Mouse (Mus musculus) bone marrow, adult 2 months (tissue): Measurements from ENCODE around the gene Dna2. TPM values are rescaled to one million over a fixed set of nuclear protein-coding genes. Genes with fewer than 3 reads are reported as not detected.
"Not testable (repeated sequence)": the region's sequence is repeated elsewhere in the genome, so short reads cannot be mapped to it uniquely, and the experiment has no call there.

ENCODE experiments used
- H3K27ac ChIP-seq: fragments of 200-500 bp; 2 replicates; pipeline ENCODE4 v1.5.1; 2012; ENCODE audit warnings: low read depth, mild to moderate bottlenecking, control low read depth, inconsistent platforms, low read length; ENCODE audit not compliant: control insufficient read depth, poor library complexity, insufficient read depth
- H3K4me1 ChIP-seq: fragments of 200-500 bp; 2 replicates; pipeline ENCODE4 v1.6.1; 2011; ENCODE audit warnings: low read length; ENCODE audit not compliant: control insufficient read depth, insufficient read depth
- H3K4me3 ChIP-seq: fragments of 200-500 bp; replicated peaks from 2 replicates; pipeline ENCODE3; 2011; ENCODE audit warnings: mild to moderate bottlenecking, low read depth, low read length, control low read depth; ENCODE audit not compliant: control insufficient read depth
- CTCF ChIP-seq: fragments of 200-500 bp; IDR thresholded peaks from 2 replicates; pipeline ENCODE4 v1.5.1; 2011; ENCODE audit warnings: low read length, control low read depth; ENCODE audit not compliant: control insufficient read depth, insufficient read depth
- POLR2A ChIP-seq: fragments of 200-500 bp; IDR thresholded peaks from 2 replicates; pipeline ENCODE4 v1.6.1; 2011; ENCODE audit warnings: low read depth, mild to moderate bottlenecking, control low read depth, low read length, borderline replicate concordance; ENCODE audit not compliant: control insufficient read depth
- WGBS: fragments of 180-500 bp; shearing (Covaris S2); methylation state at CpG from one replicate; pipeline ENCODE4 v1.1.7; 2018; 5-methylcytosine and 5-hydroxymethylcytosine counted together
- polyA plus RNA-seq: library from polyadenylated mRNA; stranded (reverse); fragments of >200 nt; gene quantifications from 2 replicates; pipeline ENCODE4 v1.2.4, GENCODE M21; 2011; ENCODE audit warnings: low replicate concordance; ENCODE audit not compliant: missing spikeins, insufficient read depth, insufficient read length

The Dna2 gene
- polyA plus RNA-seq = 29.5 and 38.9 TPM in 2 replicates

DNA sequence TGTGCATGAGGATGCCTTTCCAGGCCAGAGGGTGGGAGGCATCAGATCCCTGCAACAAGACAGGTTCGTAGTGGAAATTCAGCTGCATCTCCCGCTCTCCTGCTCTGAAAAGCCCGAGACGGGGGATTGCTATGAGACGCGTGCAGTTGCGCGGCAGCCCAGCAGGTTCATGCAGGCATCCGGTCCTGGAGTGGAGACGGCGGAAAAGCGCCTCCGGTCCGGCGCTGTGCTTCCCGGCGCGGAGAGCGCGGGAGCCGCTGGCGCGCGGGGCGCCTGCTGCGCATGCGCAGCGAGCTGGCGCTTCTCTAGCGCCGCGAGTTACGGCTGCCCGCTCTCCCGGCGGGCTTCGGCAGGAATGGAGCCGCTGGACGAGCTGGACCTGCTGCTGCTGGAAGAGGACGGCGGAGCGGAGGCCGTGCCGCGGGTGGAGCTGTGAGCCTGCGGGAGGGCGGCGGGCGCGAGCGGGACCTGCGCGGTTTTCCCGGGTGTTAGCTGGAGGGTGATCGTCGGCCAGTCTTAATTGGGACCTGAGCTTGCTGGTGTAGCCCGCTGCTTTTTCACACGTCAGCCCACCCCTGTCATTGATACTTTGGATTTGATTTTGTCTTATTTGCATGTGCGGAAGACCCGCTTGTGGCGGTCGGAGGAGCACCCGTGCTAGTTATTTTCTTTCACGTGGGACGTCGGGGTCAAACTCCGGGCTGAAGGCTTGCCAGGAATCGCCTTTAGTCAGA is at the start of gene Dna2:
TSS of gene Dna2 (plus strand) at position 289 of the 734 bp plus-strand sequence.
- Histone ChIP-seq H3K4me3 (peak within 1 kb of the TSS; percentile 76), H3K4me1 (peaks cover 5% of the 10 kb centered on the region; the same call in 1 of the 2 replicates), H3K27ac (peak within 1 kb of the TSS; percentile 81)
- TF ChIP-seq CTCF = no peak
- peak; percentile 78; the same call in 1 of the 2 replicates for TF ChIP-seq POLR2A
- WGBS = under 1% methylated on average over 68 of the region's 68 CpGs

DNA sequence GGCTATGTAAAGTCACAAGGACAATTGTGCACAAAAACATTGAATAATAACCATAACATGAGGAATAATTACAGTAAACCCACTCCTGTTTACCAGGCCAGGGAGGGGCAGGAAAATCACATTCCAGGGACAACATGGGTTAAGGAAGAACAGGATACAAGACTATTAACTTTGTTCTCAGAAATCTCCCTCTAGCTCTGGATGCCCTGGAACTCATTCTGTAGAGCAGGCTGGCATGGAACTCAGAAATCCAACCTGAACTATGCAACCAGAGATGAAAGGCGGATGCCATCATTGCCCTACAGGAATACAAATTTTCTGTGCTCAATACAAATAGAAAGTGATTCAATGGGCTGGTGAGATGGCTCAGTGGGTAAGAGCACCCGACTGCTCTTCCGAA is 49.4 kb upstream of the Dna2 start:
- Histone ChIP-seq H3K4me1 (no peaks in the 10 kb centered on the region), H3K27ac (no peak overlapping the region), H3K4me3 (no peak overlapping the region)
- WGBS = 80% methylated on average over 3 of the region's 3 CpGs
- TF ChIP-seq POLR2A (no peak), CTCF (no peak)

DNA sequence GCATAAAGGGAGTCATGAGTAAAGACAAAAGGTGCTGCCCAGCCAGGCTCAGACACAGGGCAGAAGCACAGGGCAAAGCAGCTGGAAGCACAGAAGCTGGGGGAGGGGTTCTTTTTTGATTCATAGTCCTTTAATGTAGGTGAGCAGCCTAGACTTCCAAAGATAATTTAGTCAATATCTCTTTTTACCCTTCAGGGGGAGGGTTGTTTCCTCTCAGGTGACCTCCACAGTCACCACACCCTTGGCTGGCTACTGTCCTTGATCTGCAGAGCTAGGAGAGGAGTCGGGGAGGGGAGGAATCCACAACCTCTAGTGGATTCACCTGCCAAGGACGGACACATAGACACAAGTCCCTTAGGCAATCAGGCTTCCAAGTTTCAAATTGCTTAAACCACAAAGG is 48.8 kb upstream of the Dna2 start:
- 69% methylated on average over 2 of the region's 2 CpGs for WGBS
- no peak for TF ChIP-seq POLR2A
- TF ChIP-seq CTCF = no peak
- H3K4me1 ChIP-seq = no peaks in the 10 kb centered on the region
- no peak overlapping the region for H3K27ac ChIP-seq
- no peak overlapping the region for H3K4me3 ChIP-seq

- Histone ChIP-seq H3K4me3 (no peak overlapping the region), H3K27ac (no peak overlapping the region), H3K4me1 (no peaks in the 10 kb centered on the region)
- no peak for TF ChIP-seq CTCF
- no peak for TF ChIP-seq POLR2A
- WGBS = 87% methylated on average over 4 of the region's 4 CpGs
These were observed 46.7 kb upstream of the Dna2 start for GRCm38 (mm10) chr10:62900144-62900543.

DNA sequence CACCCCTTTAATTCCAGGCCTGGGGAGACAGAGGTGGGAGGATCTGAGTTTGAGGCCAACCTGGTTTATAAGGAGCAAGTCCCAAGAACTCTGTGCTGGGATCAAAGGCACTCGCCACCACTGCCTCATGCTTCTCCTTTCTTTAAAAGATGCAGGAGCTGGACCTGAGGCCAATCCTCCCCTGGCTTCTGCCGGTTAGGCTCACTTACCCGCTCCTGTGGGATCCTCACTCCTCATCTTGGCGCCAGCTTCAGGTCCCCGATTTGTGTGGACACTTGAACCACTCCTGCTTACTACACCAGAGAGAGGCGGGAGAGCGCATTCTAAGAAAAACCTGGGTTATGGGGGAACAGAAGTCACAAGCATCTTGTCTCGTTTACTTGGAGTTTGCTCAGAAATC is 45.0 kb upstream of the Dna2 start:
- H3K27ac ChIP-seq = no peak overlapping the region
- no peak overlapping the region for H3K4me3 ChIP-seq
- TF ChIP-seq POLR2A (no peak), CTCF (no peak)
- WGBS = 78% methylated on average over 8 of the region's 8 CpGs
- no peaks in the 10 kb centered on the region for H3K4me1 ChIP-seq

- WGBS = 56% methylated on average over 1 of the region's 1 CpGs
- no peak overlapping the region for H3K4me3 ChIP-seq
- H3K4me1 ChIP-seq = no peaks in the 10 kb centered on the region
- H3K27ac ChIP-seq = no peak overlapping the region
- TF ChIP-seq CTCF = no peak
- TF ChIP-seq POLR2A = no peak
These were observed 44.0 kb upstream of the Dna2 start for GRCm38 (mm10) chr10:62902829-62903228.

- H3K4me3 ChIP-seq = no peak overlapping the region
- TF ChIP-seq CTCF = no peak
- no peak for TF ChIP-seq POLR2A
- H3K4me1 ChIP-seq = no peaks in the 10 kb centered on the region
- WGBS = 84% methylated on average over 7 of the region's 7 CpGs
- no peak overlapping the region for H3K27ac ChIP-seq
These were observed 40.5 kb upstream of the Dna2 start for GRCm38 (mm10) chr10:62906336-62906735.

DNA sequence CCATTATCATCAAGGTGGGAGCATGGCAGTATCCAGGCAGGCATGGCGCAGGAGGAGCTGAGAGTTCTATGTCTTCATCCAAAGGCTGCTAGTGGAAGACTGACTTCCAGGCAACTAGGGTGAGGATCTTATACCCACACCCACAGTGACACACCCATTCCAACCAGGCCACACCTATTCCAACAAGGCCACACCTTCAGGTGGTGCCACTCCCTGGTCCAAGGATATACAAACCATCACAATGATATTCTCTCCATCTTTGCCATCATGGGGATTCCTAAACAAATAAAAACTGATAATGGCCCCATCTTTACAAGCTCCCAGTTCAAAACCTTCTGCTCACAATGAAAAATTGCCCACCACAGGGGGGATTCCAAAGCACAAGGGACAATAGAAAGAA is 37.9 kb upstream of the Dna2 start, which contains the start of gene Tet1:
TSS of gene Tet1 (minus strand) at position 101 of the 400 bp plus-strand sequence.
- WGBS = no CpG with 5 or more reads among the region's 1 CpGs
- not testable (repeated sequence) for H3K27ac ChIP-seq, H3K4me3 ChIP-seq

More for the DNA sequence above, 37.9 kb upstream of the Dna2 start, which contains the start of gene Tet1:
- H3K4me1 ChIP-seq = not testable (repeated sequence)
